20 mouse cellular contexts compared by ENCODE assay signal in the genomic region with DNA sequence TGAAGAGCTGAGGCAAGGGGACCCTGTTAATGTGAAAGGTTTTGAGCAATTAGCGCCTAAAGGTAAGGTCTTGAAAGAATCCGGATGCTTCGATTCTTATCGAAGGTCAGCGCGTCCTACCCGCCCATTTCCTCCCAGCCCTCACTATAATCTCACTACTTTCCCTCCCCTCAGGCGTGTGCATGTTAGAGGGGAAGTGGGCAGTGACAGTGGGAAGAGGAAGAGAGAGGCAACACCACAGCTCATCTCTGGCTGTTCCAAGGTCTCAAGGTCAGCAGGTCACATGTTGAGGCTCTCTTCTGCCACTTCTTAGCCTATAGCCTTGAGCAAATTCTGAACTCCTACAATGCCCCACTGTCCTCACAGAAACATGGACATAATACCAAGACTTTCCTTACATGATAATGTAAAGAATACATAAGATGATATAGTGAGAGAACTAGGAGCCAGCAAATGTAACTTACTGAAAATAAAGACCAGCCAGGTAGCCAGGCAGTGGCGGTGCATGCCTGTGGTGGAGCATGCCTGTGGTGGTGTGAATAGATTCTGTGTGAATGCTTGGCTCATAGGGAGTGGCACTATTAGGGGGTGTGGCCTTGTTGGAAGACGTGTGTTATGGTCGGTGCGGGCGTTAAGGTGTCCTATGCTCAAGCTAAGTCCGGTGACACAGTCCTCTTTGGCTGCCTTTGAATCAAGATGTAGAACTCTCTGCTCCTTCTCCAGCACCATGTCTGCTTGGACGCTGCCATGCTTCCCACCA. TPM values are rescaled to one million over a fixed set of nuclear protein-coding genes. Genes with fewer than 3 reads are reported as not detected.
DNase-seq lines count a peak whose midpoint lies in the region; ATAC-seq and TF ChIP-seq lines count a peak whose summit lies in the region.
"Had no signal": no experiment of that assay in that cellular context is flagged by ENCODE, and none has a peak within 500 bp of the region (broad histone marks: within the 10 kb centered on the region; RNA-seq: fewer than 3 reads in every experiment).

No protein-coding gene starts in this region.

- H3K4me3 ChIP-seq in kidney, adult 2 months (ENCODE audit: insufficient read depth, low read depth, low read length) = no peak overlapping the region
- no peak overlapping the region for H3K4me3 ChIP-seq in liver, postnatal 0 days (ENCODE audit: low read depth, low read length)
- H3K4me3 ChIP-seq in stomach, embryonic 16.5 days (replicated peaks; ENCODE audit: low read length) = no peak overlapping the region
- no peak overlapping the region for H3K4me3 ChIP-seq in midbrain, embryonic 13.5 days (replicated peaks)
- H3K4me3 ChIP-seq in neural tube, embryonic 15.5 days (replicated peaks) = no peak overlapping the region
- H3K4me3 ChIP-seq: embryonic facial prominence, embryonic 13.5 days; forebrain, embryonic 12.5 days; gastrocnemius, adult 2 months; heart, embryonic 13.5 days had no signal

- no peaks in the 10 kb centered on the region for H3K27me3 ChIP-seq in kidney, adult 2 months (replicated peaks; ENCODE audit: control insufficient read depth, insufficient read depth, low read length)
- no peaks in the 10 kb centered on the region for H3K27me3 ChIP-seq in liver, postnatal 0 days (ENCODE audit: insufficient read depth, low read length)
- no peaks in the 10 kb centered on the region for H3K27me3 ChIP-seq in stomach, embryonic 16.5 days (ENCODE audit: control insufficient read depth, insufficient read depth, low read length)
- no peaks in the 10 kb centered on the region for H3K27me3 ChIP-seq in midbrain, embryonic 13.5 days
- no peaks in the 10 kb centered on the region for H3K27me3 ChIP-seq in neural tube, embryonic 15.5 days (replicated peaks)
- H3K27me3 ChIP-seq: embryonic facial prominence, embryonic 13.5 days; forebrain, embryonic 12.5 days; heart, embryonic 13.5 days; Patski had no signal

- DNase-seq in kidney, adult 2 months = peak; percentile 30
- no peak for DNase-seq in kidney, adult 9 months
- no peak for DNase-seq in liver, postnatal 0 days
- no peak for DNase-seq in urinary bladder, postnatal 4 days (ENCODE audit: low spot score in 2 of 2)
- DNase-seq: adrenal gland, postnatal 25 days; cerebellum, postnatal 25 days; gastrocnemius, adult 2 months; kidney, postnatal 14 days; left cerebral cortex, postnatal 4 days; lung, postnatal 14 days; thymus, adult 18-20 months had no signal

- no peak overlapping the region for H3K4me2 ChIP-seq in liver, postnatal 0 days (ENCODE audit: low read depth, low read length)
- H3K4me2 ChIP-seq in stomach, embryonic 16.5 days (ENCODE audit: low read depth, low read length) = no peak overlapping the region
- H3K4me2 ChIP-seq in midbrain, embryonic 13.5 days (replicated peaks) = no peak overlapping the region
- no peak overlapping the region for H3K4me2 ChIP-seq in neural tube, embryonic 15.5 days
- H3K4me2 ChIP-seq: embryonic facial prominence, embryonic 13.5 days; forebrain, embryonic 12.5 days; heart, embryonic 13.5 days had no signal

- H3K27ac ChIP-seq in kidney, adult 2 months (ENCODE audit: insufficient read depth, low read depth, low read length) = no peak overlapping the region
- H3K27ac ChIP-seq in liver, postnatal 0 days (ENCODE audit: low read depth) = 0 out of 2 replicates have a peak overlapping the region, but pooled peaks have one; percentile 41
- no peak overlapping the region for H3K27ac ChIP-seq in stomach, embryonic 16.5 days (ENCODE audit: low read length)
- H3K27ac ChIP-seq in midbrain, embryonic 13.5 days = no peak overlapping the region
- H3K27ac ChIP-seq in neural tube, embryonic 15.5 days (replicated peaks) = no peak overlapping the region
- H3K27ac ChIP-seq: embryonic facial prominence, embryonic 13.5 days; forebrain, embryonic 12.5 days; gastrocnemius, adult 2 months; heart, embryonic 13.5 days had no signal

- no peak for TF ChIP-seq EP300 in liver, postnatal 0 days (IDR thresholded peaks at IDR 0.05; ENCODE audit: low read depth)

- no peaks in the 10 kb centered on the region for H3K36me3 ChIP-seq in kidney, adult 2 months (ENCODE audit: control insufficient read depth, insufficient read depth, low read length)
- H3K36me3 ChIP-seq in liver, postnatal 0 days (replicated peaks; ENCODE audit: insufficient read depth, low read length) = no peaks in the 10 kb centered on the region
- no peaks in the 10 kb centered on the region for H3K36me3 ChIP-seq in stomach, embryonic 16.5 days (ENCODE audit: control insufficient read depth, insufficient read depth, low read length)
- no peaks in the 10 kb centered on the region for H3K36me3 ChIP-seq in midbrain, embryonic 13.5 days
- H3K36me3 ChIP-seq in neural tube, embryonic 15.5 days = 0 out of 2 replicates have a peak, but pooled peaks cover 3% of the 10 kb centered on the region
- H3K36me3 ChIP-seq: embryonic facial prominence, embryonic 13.5 days; heart, embryonic 13.5 days had no signal

- no peak overlapping the region for H3K9ac ChIP-seq in liver, postnatal 0 days (replicated peaks)
- H3K9ac ChIP-seq in stomach, embryonic 16.5 days (ENCODE audit: low read length) = no peak overlapping the region
- H3K9ac ChIP-seq in midbrain, embryonic 13.5 days (replicated peaks) = no peak overlapping the region
- no peak overlapping the region for H3K9ac ChIP-seq in neural tube, embryonic 15.5 days (replicated peaks)
- H3K9ac ChIP-seq: embryonic facial prominence, embryonic 13.5 days; forebrain, embryonic 12.5 days; heart, embryonic 13.5 days had no signal

- TF ChIP-seq CTCF in kidney, adult 2 months (conservative IDR thresholded peaks at IDR 0.05; ENCODE audit: insufficient read depth, insufficient read length, low read depth, low read length) = no peak
- TF ChIP-seq CTCF in liver, postnatal 0 days (IDR thresholded peaks at IDR 0.05; ENCODE audit: low read depth) = no peak

- ATAC-seq in granulocyte monocyte progenitor cell, adult 5-6 weeks (replicated peaks; ENCODE audit: poor library complexity, severe bottlenecking) = peak; percentile 92
- peak; percentile 37 for ATAC-seq in liver, postnatal 0 days
- ATAC-seq in stomach, embryonic 16.5 days (ENCODE audit: insufficient read depth, low FRiP score) = 0 out of 2 replicates have a peak, but pooled peaks have one; percentile 44
- no peak for ATAC-seq in midbrain, embryonic 13.5 days
- ATAC-seq in neural tube, embryonic 15.5 days (ENCODE audit: low FRiP score) = no peak
- ATAC-seq: inflammation-experienced regulatory T-cells, adult 6 months; Patski had no signal

- no peak for TF ChIP-seq POLR2A in kidney, adult 2 months (IDR thresholded peaks at IDR 0.05; ENCODE audit: low read depth, low read length)

- peaks cover 3% of the 10 kb centered on the region; the same call in 1 of the 2 replicates for H3K4me1 ChIP-seq in kidney, adult 2 months (ENCODE audit: control insufficient read depth, insufficient read depth, low read length)
- H3K4me1 ChIP-seq in liver, postnatal 0 days (ENCODE audit: insufficient read depth) = peaks cover 15% of the 10 kb centered on the region
- H3K4me1 ChIP-seq in stomach, embryonic 16.5 days (ENCODE audit: control insufficient read depth, insufficient read depth, low read length) = 0 out of 2 replicates have a peak, but pooled peaks cover 6% of the 10 kb centered on the region
- no peaks in the 10 kb centered on the region for H3K4me1 ChIP-seq in midbrain, embryonic 13.5 days (replicated peaks)
- no peaks in the 10 kb centered on the region for H3K4me1 ChIP-seq in neural tube, embryonic 15.5 days
- H3K4me1 ChIP-seq: forebrain, embryonic 12.5 days had no signal

- 91% methylated on average over 15 of the region's 15 CpGs for whole genome bisulfite sequencing in kidney, adult 2 months
- 55% methylated on average over 15 of the region's 15 CpGs for WGBS in liver, postnatal 0 days (ENCODE audit: insufficient replicate concordance)
- 79% methylated on average over 15 of the region's 15 CpGs for WGBS in stomach, embryonic 16.5 days
- 96% methylated on average over 15 of the region's 15 CpGs for WGBS in midbrain, embryonic 13.5 days
- 95% methylated on average over 15 of the region's 15 CpGs for WGBS in neural tube, embryonic 15.5 days

- H3K9me3 ChIP-seq in liver, postnatal 0 days (ENCODE audit: low read length) = no peaks in the 10 kb centered on the region
- no peaks in the 10 kb centered on the region for H3K9me3 ChIP-seq in stomach, embryonic 16.5 days (replicated peaks; ENCODE audit: control insufficient read depth, low read length)
- no peaks in the 10 kb centered on the region for H3K9me3 ChIP-seq in midbrain, embryonic 13.5 days
- no peaks in the 10 kb centered on the region for H3K9me3 ChIP-seq in neural tube, embryonic 15.5 days (replicated peaks)
- H3K9me3 ChIP-seq: embryonic facial prominence, embryonic 13.5 days; forebrain, embryonic 12.5 days; heart, embryonic 13.5 days had no signal

RNA-seq across cellular contexts. Expression of a gene that starts 51.8 kb away (rescaled TPM):
- 23.3 and 42.8 TPM in 2 replicates for polyA plus RNA-seq in kidney, adult 2 months (2012; rRNA removed)
- total RNA-seq in granulocyte monocyte progenitor cell, adult 5-6 weeks (2014; fragmentation: Nextera tagmentation) = 7.6 and 17.4 TPM in 2 replicates
- total RNA-seq in granulocyte monocyte progenitor cell, adult 5-6 weeks (2017) = 2.9 and 6.9 TPM in 2 replicates
- 5.5 and 5.6 TPM in 2 replicates for polyA plus RNA-seq in liver, postnatal 0 days (2015; fragmentation: Nextera tagmentation; extraction: Ambion mirVana)
- polyA plus RNA-seq in stomach, embryonic 16.5 days (2015; fragmentation: Nextera tagmentation; extraction: Ambion mirVana) = 8.1 and 8.5 TPM in 2 replicates
- 3.8 and 7.4 TPM in 2 replicates for polyA plus RNA-seq in midbrain, embryonic 13.5 days (2015; fragmentation: Nextera tagmentation; extraction: Ambion mirVana)
- 6.8 and 9.8 TPM in 2 replicates for polyA plus RNA-seq in neural tube, embryonic 15.5 days (2015; fragmentation: Nextera tagmentation; extraction: Ambion mirVana)

Comparison
In these comparisons a context has a peak if more than half of its experiments do, and no peak if none do; other contexts are left out.
1. ATAC-seq: peak in granulocyte monocyte progenitor cell, adult 5-6 weeks (single experiment), liver, postnatal 0 days (single experiment) and stomach, embryonic 16.5 days (single experiment); none in midbrain, embryonic 13.5 days (single experiment) and neural tube, embryonic 15.5 days (single experiment).